Mouse (Mus musculus) midbrain, postnatal 0 days (tissue): ENCODE results near the gene Hccs. TPM values are rescaled to one million over a fixed set of nuclear protein-coding genes. Genes with fewer than 3 reads are reported as not detected.

Experiments used
- ATAC-seq: fragments of 200-750 bp; cut with Nextera tagmentation; 2 replicates; pipeline ENCODE4 v1.8.0; 2017; ENCODE audit warnings: moderate number of reproducible peaks, mild to moderate bottlenecking, moderate TSS enrichment, moderate library complexity; ENCODE audit not compliant: low FRiP score
- DNase-seq: peaks from one replicate; pipeline ENCODE4 v3.0.0-alpha.2; 2015; ENCODE audit warnings: low spot score
- H3K27ac ChIP-seq: fragments of 300-500 bp; sonication (generic); 2 replicates; pipeline ENCODE4 v1.5.1; 2014; ENCODE audit warnings: low read depth, mild to moderate bottlenecking, low read length, mixed read lengths
- H3K27me3 ChIP-seq: fragments of 300-500 bp; sonication (generic); 2 replicates; pipeline ENCODE4 v1.6.1; 2014; ENCODE audit warnings: low read length, control low read depth, mixed read lengths; ENCODE audit not compliant: insufficient read depth
- H3K36me3 ChIP-seq: fragments of 300-500 bp; sonication (generic); 2 replicates; pipeline ENCODE4 v1.6.1; 2014; ENCODE audit warnings: low read length, control low read depth, mixed read lengths; ENCODE audit not compliant: insufficient read depth
- H3K4me1 ChIP-seq: fragments of 300-500 bp; sonication (generic); 2 replicates; pipeline ENCODE4 v1.6.1; 2014; ENCODE audit warnings: mild to moderate bottlenecking, control low read depth, antibody characterized with exemption, low read length, mixed read lengths; ENCODE audit not compliant: insufficient read depth
- H3K4me2 ChIP-seq: fragments of 300-500 bp; sonication (generic); 2 replicates; pipeline ENCODE4 v1.6.1; 2014; ENCODE audit warnings: low read depth, mild to moderate bottlenecking, low read length, mixed read lengths; ENCODE audit not compliant: poor library complexity, severe bottlenecking
- H3K4me3 ChIP-seq: fragments of 300-500 bp; sonication (generic); 2 replicates; pipeline ENCODE4 v1.5.1; 2014; ENCODE audit warnings: low read depth, mild to moderate bottlenecking, low read length, moderate library complexity
- H3K9ac ChIP-seq: fragments of 300-500 bp; sonication (generic); replicated peaks from 2 replicates; pipeline ENCODE4 v1.6.1; 2014; ENCODE audit warnings: mild to moderate bottlenecking, low read length, moderate library complexity, mixed read lengths; ENCODE audit not compliant: poor library complexity, severe bottlenecking
- H3K9me3 ChIP-seq: fragments of 300-500 bp; sonication (generic); 2 replicates; pipeline ENCODE4 v1.6.1; 2016; ENCODE audit warnings: low read length, control low read depth
- CTCF ChIP-seq: IDR thresholded peaks from 2 replicates; pipeline ENCODE4 v1.5.1; 2016; ENCODE audit warnings: antibody characterized with exemption, mild to moderate bottlenecking
- WGBS: fragments of 180-500 bp; shearing (Covaris S2); extraction: QIAGEN DNeasy Blood & Tissue Kit; methylation state at CpG from one replicate; pipeline ENCODE4 v1.1.7; 2014; 5-methylcytosine and 5-hydroxymethylcytosine counted together
- polyA plus RNA-seq: library from polyadenylated mRNA; unstranded; fragments of >200 nt; fragmentation: Nextera tagmentation; extraction: Ambion mirVana; gene quantifications from 2 replicates; pipeline ENCODE4 v1.2.1, GENCODE M21; 2015
- total RNA-seq: library from RNA; depleted of rRNA; stranded (reverse); fragments of >200 nt; gene quantifications from 2 replicates; pipeline ENCODE4 v1.2.3, GENCODE M21; 2014

Hccs gene
- total and polyA plus RNA-seq, 2 experiments from 2014 or later, result 28.6 to 34.9 TPM

DNA sequence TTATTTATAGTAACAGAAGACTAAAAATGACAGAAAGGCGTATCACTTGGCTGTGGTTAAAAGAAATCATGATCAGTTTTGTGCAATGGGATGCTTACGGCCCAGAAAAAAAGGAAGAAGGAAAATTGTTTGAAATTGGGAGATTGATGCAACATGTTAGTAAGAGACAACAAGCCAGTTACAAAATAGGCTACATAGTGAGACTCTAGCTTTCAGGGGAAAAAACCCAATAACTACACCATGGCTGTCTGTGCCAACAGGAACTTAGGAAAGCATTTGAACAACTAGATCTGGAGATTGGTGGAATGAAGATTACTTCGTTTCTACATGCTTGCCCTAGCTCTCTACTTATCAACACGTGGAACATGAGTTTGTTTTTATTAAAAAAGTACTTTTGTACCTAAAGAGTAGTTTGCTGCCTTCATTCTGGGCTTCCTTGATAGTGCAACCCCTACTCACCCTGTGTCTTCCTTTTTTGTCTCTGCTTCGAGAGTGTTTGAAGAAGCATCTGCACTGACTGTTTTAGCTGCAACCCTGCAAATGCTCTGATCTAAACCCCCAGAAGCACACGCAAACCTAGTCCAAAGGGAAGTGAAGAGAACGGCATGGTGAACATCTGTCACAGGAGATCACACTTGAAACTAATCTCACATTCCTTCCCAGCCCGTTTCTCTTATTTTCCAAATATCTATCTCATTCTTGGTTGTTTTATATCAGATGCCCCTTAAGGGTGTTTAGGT, 56.6 kb downstream of the Hccs start:
- no peak overlapping the region for H3K4me3 ChIP-seq
- no peak for ATAC-seq
- H3K9me3 ChIP-seq, result no peaks in the 10 kb centered on the region
- H3K4me1 ChIP-seq, result no peaks in the 10 kb centered on the region
- no peak overlapping the region for H3K9ac ChIP-seq
- DNase-seq, result no peak
- no peaks in the 10 kb centered on the region; the same call in 1 of the 2 replicates for H3K27me3 ChIP-seq
- 75% methylated on average over 8 of the region's 8 CpGs for WGBS
- H3K4me2 ChIP-seq, result no peak overlapping the region
- no peak for TF ChIP-seq CTCF
- H3K27ac ChIP-seq, result no peak overlapping the region
- H3K36me3 ChIP-seq, result no peaks in the 10 kb centered on the region

DNA sequence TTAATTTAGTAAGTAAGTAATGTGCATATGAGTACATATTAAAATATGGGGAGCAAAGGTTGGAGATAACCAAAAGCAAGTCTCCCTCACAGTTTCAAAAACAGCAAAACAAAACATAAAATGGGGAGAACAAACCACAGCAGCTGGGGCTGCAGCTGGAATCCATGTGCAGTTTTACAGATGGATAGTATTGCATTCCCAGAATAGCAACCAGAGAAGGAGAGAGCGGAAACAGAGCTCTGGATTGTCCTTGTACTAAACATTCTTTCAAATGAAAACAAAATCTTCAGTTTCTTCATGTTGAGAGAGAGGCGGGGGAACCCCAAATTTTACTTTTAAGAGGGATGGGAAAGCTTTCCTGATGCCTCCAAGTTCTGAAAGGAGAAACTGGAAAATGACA, 58.0 kb downstream of the Hccs start:
- no peak overlapping the region for H3K9ac ChIP-seq
- no peak overlapping the region for H3K27ac ChIP-seq
- ATAC-seq, result no peak
- TF ChIP-seq CTCF, result no peak
- H3K9me3 ChIP-seq, result no peaks in the 10 kb centered on the region
- no peak overlapping the region for H3K4me2 ChIP-seq
- no peaks in the 10 kb centered on the region; the same call in 1 of the 2 replicates for H3K27me3 ChIP-seq
- no peak overlapping the region for H3K4me3 ChIP-seq
- 75% methylated on average over 2 of the region's 2 CpGs for WGBS
- no peaks in the 10 kb centered on the region for H3K4me1 ChIP-seq
- no peak for DNase-seq
- H3K36me3 ChIP-seq, result no peaks in the 10 kb centered on the region

DNA sequence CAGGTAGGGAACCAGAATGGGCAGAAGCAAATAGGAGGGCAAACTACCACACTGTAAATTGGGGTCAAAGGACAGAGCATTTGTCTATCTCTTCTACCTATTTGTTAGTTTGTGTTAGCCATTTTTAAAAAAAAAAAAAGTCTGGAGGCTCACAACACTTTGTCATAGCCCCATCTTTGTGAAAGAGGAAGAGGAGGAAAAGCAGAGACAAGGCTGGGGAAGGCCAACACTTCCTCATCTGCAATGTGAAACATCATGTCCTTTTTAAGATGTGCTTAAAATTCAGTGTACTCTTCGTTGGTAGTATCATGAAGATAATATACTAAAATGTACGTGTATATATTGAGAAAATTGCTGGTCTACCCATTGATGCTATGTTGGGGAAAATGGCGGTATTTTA, 59.1 kb downstream of the Hccs start:
- Histone ChIP-seq H3K36me3 (no peaks in the 10 kb centered on the region), H3K9ac (no peak overlapping the region), H3K4me3 (no peak overlapping the region), H3K4me2 (no peak overlapping the region), H3K27ac (no peak overlapping the region), H3K9me3 (no peaks in the 10 kb centered on the region), H3K4me1 (no peaks in the 10 kb centered on the region), H3K27me3 (no peaks in the 10 kb centered on the region; the same call in 1 of the 2 replicates)
- WGBS, result 84% methylated on average over 3 of the region's 3 CpGs
- DNase-seq, result no peak
- no peak for ATAC-seq
- no peak for TF ChIP-seq CTCF

DNA sequence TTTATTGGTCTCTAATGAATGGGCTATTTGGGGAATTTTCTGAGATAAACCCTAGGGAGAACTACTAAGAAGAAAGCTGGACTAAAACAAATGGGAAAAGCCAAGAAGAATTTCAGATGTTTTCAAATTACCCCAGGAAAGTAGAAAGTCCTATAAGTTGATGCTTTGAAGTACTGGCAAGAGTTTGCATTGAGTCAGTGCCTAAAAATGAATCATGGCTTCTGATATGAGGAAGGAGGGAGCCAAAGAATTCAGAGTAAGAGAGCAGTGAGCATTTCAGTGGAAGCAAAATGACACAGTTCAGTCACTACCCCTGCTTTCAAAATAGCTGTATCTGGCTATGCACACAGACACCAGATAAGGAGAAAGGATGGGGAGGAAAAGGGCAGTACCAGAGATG, 63.4 kb downstream of the Hccs start:
- ATAC-seq (no peak), DNase-seq (no peak)
- Histone ChIP-seq H3K9ac (no peak overlapping the region), H3K27ac (no peak overlapping the region), H3K4me1 (no peaks in the 10 kb centered on the region), H3K4me3 (no peak overlapping the region), H3K4me2 (no peak overlapping the region), H3K9me3 (no peaks in the 10 kb centered on the region), H3K27me3 (no peaks in the 10 kb centered on the region; the same call in 1 of the 2 replicates), H3K36me3 (no peaks in the 10 kb centered on the region)
- TF ChIP-seq CTCF, result no peak

DNA sequence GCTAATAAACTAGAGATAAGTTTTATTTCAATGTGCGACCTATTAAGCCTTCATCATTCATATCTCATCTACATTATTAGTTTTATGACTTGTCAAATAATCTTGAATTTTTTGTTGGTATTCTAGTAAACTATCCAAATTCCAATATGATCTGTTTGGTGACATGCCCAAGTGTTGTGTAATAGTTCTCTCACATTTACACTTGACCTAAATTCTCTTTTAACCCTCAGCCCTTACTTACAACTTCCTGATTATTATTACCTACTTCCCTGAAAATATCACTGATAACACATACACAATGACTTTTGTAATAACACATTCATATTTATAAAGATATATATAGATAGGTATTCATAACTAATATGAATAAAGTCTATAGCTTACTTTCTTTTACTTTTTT, 64.3 kb downstream of the Hccs start:
- no peak overlapping the region for H3K4me3 ChIP-seq
- 73% methylated on average over 1 of the region's 1 CpGs for WGBS
- no peak overlapping the region for H3K4me2 ChIP-seq
- H3K4me1 ChIP-seq, result no peaks in the 10 kb centered on the region
- no peaks in the 10 kb centered on the region for H3K36me3 ChIP-seq
- no peak overlapping the region for H3K9ac ChIP-seq
- H3K27me3 ChIP-seq, result no peaks in the 10 kb centered on the region; the same call in 1 of the 2 replicates
- DNase-seq, result no peak
- H3K27ac ChIP-seq, result no peak overlapping the region
- no peaks in the 10 kb centered on the region for H3K9me3 ChIP-seq
- no peak for ATAC-seq
- no peak for TF ChIP-seq CTCF

DNA sequence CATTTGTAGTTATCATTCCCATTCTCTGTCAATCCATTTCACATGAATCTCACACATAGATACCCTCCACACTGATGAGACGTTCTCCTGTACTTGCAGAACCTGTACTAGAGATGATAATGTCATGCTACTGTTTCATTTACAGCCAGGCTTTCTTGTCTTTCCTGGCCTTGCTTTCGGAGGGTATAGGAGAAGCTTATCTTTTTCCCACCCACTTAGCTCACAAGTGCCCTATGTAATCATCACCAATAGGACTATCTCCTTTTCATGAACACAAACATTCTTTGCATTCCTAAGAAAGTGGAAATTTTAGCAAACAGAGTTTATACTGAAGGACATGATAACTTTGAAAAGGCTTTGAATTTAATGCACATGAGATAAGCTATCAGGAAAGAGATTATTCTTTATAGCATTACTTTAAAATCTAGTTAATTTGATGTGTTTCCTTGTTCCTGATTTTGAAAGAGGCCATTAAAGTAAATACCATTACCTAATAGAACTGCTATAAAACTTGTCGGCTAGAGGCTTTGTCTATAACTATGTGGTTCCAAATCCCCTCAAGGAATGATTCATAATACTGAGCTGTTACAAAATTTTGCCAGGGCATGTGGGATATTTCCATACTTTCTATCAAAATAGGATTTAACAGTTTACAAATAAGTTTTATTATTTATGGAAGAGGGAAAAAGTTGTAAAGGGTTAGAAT, 97.7 kb downstream of the Hccs start:
- no peak for DNase-seq
- no peaks in the 10 kb centered on the region for H3K27me3 ChIP-seq
- H3K27ac ChIP-seq, result no peak overlapping the region
- TF ChIP-seq CTCF, result no peak
- no peak for ATAC-seq
- no peaks in the 10 kb centered on the region for H3K9me3 ChIP-seq
- H3K4me1 ChIP-seq, result no peaks in the 10 kb centered on the region
- no peak overlapping the region for H3K9ac ChIP-seq
- WGBS, result 83% methylated on average over 3 of the region's 3 CpGs
- H3K4me3 ChIP-seq, result no peak overlapping the region
- H3K36me3 ChIP-seq, result no peaks in the 10 kb centered on the region
- H3K4me2 ChIP-seq, result no peak overlapping the region
